Mouse (Mus musculus) yolk sac, embryonic 10.5 days (tissue): ENCODE results near the gene Samd4b.

ENCODE experiments used
- DNase-seq: peaks from one replicate; pipeline ENCODE4 v3.0.0-alpha.2; 2017; ENCODE audit warnings: low spot score

Samd4b gene

DNA sequence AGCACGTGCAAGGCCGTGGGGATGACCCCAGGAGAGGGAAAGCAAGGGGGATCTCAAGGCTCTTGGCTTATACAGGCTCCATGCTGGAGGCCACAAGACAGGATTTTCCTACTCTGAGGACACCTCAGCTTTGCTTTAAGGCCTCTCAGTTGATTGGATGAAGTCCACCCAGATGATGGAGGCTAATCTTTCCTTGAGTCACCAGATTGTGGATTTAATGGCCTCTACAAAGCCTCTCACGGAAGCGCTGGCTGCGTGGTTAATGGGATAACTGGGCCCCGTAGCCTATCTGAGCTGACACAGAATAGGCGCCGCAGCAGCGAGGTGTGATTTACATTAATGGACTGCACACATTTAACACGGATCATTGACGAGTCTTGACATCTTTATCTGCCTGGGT is 102.5 kb downstream of the Samd4b start:
- DNase-seq = no peak

DNA sequence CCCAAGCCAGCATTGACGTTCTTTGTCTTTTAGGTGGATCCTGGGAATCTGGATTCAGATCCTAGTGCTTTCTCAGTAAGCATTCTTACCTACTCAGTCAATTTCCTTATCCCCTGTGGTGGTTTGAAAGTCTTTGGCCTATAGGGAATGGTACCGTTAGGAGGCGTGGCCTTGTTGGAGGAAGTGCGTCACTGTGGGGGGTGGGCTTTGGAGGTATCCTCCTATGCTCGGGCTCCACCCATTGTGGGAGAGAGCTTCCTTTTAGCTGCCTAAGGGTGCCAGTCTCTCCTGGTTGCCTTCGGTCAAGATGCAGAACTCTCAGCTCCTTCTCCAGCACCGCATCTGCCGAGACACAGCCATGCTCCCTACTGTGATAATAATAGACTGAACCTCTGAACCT is 105.6 kb downstream of the Samd4b start:
- DNase-seq = no peak

DNA sequence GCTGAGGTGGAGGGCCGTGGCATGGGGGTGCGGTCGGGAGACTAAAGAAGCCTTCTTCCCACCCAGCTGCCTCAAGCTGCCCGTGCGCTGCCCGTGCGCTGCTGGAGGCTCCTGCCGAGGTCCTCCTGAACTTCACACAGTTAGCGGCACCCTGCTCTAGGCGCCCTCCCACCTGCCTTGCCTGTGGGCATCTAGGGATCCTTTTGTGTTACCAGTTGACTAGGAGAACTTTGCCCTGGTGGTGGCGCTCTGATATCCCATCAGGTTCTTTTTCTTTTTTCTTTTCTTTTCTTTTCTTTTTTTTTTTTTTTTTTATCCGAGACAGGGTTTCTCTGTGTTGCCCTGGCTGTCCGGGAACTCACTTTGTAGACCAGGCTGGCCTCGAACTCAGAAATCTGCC is 107.0 kb downstream of the Samd4b start:
- no peak for DNase-seq

DNA sequence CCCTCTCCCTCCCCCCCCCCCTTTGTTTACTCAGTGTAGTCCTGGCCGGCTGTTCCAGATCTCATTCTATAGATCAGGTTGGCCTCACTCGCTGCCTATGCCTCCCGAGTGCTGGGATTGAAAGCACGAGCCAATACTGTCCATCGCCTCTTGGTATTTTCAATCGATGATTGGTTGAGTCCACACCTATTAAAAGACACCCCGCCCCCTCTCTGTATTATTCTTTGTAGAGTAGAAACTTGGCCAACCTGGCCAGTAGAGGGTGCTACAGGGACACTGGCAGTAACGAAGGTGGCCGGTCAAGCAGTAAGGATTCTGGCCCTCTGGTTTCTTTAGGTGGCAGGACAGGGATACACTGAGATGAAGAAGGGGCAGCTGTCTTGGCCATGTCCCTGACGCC is 107.5 kb downstream of the Samd4b start:
- peak; percentile 53 for DNase-seq

DNA sequence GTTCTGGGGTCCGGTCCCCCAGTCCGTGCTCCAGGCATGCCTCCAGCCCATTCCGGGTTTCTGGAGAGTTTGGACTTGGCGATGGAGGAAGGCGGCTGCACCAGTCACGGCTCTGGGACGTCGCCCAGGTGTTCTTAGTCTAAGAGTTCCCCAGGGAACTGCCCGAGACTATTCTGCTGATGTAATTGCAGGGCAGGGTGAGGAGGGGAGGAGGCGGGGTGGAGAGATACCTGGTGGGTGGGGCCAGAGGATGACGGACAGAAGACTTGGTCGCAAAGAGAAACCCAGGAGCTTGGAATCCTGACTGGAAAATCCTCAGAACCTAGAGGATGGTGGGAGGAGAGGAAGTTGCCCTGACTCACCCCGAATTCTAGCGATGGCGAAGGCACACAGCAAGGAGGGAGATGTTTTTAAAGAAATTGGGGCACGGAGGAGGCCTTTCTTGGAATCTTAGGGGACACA is 109.9 kb downstream of the Samd4b start:
- peak; percentile 51 for DNase-seq

DNA sequence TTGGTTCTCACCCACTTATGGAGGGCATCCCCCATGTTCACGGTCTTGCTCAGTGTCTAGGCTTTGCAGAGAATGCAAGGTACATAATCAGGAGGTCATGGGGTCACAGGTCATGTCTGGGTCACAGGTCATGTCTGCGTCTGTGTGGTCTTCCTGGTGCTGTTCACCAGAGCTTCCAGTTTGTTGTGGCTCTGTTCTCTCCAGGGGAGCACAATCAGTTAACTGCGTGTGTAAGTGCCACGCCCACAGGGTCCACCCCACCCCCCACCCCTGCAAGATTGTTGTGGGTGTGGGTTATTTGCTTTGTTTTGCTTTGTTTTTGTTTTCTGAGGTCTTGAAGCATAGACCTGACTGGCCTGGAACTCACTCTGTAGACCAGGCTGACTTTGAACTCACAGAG is 113.8 kb downstream of the Samd4b start:
- DNase-seq = no peak

DNA sequence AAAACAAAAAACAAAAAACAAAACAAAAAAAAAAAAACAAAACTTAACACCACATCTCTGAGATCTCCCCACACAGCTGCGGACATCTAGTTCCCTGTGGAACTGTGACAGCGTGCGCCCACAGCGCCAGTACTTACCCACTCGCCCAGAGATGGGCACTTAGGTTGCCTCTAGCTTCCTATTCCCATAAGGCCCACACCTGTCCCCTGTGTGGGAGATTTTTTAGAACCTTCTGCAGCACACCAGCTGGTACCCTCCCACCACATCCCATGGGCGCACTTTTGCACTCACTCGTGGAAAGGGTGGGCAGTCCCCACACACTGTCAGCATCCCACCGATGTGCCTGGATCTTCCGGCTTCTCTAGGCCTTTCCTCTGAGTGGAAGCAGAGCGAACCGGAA is 115.1 kb downstream of the Samd4b start:
- DNase-seq = no peak

DNA sequence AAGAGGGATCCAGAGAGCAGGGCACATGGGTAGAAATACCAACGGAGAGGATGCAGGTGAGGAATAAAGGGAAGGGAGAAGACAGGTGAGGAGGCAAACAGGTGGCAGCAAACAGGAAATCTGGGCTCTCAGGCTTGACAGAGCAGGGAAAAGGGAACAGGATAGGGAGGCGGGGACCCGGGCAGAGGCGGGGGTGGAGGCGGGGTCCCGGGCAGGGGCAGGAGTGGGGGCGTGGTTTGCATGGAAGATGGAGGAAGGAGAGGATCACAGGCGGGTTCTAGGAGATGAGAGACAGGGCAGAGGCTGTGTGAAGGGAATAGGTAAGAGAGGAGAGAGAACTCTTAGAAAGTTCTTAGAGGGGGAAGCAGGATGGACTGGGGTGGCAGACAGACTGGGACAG is 119.1 kb downstream of the Samd4b start:
- DNase-seq = no peak

DNA sequence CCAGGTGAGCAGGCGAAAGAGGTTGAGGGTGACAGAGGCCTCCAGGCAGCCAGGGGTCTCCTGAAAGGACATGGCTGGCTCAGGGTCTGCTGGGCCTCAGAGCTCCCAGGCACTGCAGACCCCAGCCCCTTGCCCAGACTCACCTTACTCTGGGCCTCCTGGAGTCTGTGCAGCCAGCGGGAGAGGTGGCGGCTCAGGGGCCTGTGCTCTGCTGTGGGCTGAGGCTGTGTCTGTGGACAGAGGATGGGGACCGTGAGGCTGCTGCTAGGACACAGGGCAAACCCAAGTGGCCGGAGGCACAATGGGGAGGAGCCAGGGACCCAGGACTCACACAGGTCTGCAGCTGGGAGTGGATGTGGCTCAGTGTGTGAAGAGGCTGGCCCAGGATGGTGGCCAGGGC is 120.6 kb downstream of the Samd4b start:
- no peak for DNase-seq

DNA sequence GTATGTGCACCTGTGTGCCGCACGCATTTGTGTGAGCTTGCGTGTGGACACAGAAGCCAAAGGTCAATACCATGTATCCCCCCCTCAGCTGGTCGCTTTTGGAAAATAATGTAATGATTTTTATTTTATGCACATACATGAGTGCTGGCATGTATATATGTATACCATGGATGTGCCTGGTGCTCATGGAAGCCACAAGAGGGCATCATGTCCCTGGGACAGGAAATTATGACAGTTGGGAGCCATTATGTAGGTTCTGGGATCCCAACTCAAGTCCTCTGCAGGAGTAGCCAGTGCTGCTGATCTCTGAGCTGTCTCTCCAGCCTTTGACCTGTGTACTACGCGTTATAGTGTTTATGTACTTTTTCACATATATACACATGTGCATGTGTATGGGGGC is 121.8 kb downstream of the Samd4b start:
- no peak for DNase-seq

DNA sequence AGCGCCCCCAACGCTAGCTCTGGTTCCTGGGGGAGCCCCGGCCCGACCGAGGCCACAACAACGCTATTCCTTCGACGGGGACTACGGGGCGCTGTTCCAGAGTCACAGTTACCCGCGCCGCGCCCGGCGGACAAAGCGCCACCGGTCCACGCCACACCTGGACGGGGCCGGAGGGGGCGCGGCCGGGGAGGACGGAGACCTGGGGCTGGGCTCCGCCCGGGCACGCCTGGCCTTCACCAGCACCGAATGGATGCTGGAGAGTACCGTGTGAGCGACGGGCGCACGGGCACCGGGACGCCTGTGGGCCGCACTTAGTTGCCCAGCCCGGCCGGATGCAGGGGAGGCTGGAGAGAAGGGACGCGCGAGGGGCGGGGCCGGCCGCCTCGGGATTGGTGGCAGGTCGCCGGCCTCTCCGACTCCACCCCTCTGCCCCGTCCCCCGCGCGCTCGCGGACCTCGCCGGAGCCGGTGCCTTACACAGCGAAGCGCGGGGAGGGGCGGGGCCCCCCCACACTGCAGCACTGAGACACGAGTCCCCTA is 130.7 kb downstream of the Samd4b start:
- DNase-seq = peak; percentile 50

DNA sequence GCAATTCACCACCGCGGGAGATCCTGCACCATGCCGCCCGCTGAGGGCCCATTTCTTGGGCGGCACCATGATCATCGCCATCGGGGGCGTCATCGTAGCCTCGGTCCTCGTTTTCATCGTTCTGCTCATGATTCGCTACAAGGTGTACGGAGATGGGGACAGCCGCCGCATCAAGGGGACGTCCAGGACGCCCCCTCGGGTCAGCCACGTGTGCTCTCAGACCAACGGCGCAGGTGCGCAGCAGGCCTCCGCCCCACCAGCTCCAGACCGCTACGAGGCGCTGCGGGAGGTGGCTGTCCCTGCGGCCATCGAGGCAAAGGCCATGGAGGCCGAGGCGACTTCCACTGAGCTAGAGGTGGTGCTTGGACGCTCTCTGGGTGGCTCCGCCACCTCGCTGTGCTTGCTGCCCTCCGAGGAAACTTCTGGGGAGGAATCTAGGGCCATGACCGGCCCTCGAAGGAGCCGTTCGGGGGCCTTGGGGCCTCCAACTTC is 131.2 kb downstream of the Samd4b start:
- DNase-seq = peak; percentile 27

DNA sequence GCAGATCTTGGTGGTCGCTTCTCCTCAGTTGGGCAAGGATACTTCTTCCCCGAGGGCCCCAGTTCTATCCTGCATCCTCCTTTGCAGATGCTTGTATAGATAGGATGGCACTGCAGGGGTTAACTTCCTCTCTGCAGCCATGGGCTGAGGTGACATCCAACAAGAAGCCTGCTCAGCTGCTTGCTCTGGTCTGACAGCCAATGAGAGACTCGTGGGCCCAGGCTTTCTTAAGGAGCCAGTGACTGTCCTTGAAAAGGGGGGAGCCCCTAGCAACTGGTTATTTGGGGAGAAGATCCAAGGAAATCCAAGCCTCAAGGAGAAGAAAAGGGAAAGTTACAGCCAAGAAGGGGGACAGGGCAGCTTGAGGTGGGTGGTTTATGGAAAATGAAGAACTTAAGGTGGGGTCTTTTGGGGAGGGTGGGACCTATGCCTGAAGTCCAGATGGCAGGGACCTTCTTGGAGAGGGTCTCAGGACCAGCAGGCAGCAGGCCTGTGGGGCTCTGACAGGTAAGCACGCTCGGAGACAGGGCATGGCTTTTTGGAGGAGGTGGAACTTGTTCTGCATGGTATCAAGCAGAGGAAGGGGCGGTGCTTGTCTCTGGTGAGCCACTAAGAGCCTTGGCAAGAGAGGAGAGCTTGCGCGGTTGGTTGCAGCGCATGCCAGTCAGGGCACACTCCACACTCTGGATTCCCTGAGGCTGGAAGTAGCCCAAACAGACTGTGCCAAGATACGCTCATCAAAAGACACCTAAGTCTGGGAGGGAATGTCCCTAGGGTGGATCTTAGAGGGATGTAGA is 133.3 kb downstream of the Samd4b start:
- no peak for DNase-seq

DNA sequence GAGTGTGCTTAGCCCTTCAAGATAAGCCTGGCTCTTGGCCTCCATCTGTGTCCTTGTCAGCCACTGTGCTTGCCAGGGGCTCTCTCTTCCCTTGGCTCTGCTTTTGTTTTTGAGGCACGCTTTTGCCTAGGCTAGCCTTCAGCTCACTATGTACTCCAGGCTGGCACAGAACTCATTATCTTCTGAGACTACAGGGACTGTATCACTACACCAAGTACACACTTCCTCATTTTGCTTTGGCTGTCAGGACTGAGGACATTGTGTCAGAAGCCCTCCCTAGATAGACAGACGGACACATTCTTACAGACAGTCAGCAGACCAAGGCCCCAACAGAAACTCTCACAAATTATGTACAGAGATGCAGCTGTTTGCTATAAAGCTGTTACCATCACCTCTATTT is 135.2 kb downstream of the Samd4b start:
- DNase-seq = no peak

DNA sequence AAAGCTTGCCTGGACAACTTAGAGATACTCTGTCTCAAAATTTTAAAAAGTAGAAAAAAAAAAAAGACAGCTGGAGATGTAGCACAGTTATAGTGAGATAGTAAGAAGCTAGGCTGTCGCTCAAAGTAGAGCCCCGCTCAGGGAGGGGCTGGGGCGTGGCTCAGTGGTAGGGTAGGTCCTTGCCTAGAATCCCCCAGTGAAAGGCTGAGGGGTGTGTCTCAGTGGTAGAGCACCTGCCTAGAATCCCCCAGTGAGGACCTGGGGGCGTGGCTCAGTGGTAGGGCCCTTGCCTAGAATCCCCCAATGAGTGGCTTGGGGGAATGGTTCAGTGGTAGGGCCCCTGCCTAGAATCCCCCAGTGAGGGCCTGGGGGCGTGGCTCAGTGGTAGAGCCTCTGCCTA is 137.6 kb downstream of the Samd4b start:
- DNase-seq = no peak

DNA sequence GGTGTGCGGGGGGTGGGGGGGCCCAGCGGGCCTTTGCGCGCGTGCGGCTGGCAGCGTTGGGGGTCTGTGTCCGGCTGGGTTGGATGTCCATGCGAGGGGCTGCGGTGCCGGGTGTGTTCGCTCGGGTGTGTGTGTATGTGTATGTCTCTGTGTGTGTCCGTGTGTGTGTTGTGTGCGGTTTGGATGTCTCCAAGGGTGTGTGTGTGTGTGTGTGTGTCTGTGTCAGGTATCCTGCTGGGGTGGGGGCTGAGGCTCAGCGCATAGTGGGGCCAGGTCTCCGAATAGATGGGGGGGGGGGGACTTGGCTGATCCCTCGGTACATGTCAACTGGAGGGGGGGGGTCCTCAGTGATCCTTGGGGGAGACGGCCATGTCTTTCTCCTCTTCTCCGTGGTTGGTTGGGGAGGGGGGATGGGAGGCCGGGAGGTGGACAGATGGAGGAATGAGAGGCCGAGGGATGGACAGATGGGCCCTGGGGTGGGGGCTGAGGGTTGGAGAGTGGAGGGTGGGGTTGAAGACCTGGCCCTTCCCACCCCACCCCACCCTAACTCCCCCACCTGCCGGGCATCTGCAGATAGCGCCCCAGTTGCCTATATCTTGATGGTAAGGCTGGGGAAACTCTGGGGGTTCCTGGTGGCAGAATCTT is 145.5 kb downstream of the Samd4b start:
- no peak for DNase-seq

DNA sequence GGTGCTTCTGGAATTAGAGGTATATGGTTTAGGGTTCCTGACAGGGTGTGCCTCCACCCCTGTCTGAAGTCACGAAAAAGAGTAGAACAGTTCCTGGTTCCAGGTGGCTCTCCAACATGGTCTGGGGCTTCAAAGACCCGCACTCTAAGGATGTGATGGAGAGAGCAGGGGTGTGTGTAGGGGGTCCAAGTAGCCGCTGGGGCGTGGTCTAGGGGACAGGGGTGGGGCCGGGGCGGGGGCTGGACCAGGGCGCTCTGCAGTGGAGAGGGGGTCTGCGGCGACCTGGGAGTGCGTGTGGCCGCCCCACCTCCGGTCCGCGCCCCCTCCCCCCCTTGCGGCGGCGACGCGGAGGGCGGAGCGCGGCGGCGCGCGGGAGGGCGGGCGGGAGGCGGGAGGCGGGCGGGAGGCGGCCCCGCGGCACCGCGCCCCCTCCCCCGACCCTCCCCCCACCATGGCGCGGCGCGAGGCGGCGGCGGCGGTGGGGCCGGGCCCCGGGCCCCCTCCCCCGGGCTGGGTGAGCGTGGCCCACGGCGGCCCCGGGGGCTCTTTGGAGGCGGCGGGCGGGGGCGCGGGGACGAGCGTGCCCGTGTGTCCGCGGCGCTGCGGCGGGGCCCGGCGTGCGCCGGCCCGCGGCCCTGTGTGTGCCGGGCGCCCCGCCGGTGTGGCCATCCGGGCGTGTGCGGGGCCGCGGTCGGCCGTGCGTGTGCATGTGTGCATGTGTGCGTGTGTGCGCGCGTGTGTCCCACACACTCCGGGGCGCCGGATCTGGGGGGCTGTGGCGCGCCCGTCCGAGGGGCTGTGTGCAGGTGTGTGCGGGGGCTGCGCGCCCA is 146.2 kb downstream of the Samd4b start, which contains the start of gene Lrfn1:
Lrfn1 (plus strand) TSS at position 450 of the 830 bp plus-strand sequence.
- peak; percentile 32 for DNase-seq

DNA sequence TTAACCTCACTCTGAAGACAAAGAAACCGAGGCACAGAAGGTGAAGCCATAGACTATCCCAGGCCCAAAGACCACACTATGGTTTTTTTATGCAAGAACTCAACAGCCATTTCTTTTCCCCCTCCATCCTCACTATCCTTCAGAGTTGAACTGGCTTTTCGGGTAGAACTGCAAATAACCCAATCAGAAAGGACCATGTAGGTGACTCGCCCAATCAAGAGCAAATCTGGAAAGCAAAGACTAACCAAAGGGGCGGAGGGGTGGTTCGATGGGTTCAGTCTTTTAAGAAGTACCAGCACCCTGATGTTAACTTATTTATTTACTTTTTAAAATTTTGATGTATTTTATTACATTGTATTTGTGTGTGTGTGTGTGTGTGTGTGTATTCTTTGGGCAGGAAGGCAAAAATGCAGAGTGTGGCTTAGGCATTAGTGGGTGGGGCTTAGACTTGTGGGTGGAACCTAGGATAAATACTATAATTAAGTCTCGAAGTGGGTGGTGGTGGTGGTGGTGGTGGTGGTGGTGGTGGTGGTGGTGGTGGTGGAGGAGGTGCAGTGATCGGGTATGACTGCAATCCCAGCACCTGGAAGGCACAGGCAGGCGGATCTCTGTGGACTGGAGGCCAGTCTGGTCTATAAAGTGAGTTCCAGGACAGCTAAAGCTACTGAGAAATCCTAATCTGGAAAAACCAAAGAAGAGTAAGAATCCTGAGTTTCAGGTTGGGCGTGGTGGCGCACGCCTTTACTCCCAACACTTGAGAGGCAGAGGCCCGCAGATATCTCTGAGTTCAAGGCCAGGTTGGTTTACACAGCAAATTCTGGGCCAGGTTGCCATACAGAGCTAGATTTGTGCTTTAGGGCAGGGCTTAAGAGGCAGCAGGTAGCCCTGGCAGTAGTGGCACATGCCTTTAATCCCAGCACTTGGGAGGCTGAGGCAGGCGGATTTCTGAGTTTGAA is 149.8 kb downstream of the Samd4b start:
- DNase-seq = no peak

DNA sequence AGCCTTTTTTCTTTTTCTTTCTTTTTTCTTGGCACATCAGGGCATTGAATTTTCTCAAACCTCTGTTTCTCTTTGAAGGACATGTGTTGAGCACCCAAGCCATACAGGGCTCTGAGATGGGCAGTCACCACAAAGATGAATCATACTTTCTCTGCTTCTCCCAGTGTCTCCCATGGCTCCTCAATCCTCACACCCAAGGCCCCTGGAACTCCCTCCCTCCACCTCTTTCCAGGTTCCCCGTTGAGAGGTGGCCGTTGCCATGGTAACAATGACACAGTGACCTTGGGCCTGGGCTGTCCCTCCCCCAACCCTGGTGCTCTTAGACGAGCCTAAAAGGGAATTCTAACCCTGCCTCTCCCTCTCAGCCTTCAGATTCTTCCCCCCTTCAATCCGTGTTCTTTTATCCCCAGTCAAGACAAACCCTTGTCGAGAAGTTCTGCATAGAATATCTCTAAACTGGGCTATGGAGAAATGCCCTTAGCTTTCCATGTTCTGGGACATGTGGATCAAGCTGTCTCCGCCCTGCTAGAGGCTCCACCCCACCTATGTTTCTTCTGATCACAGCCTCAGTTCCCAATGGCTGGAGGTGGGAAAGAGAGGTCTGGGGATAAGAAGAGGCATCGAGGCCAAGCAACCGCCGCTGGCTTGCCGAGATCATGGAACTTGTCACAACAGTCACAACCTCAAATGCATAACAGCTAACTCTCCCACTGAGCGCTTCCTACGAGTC is 150.7 kb downstream of the Samd4b start:
- no peak for DNase-seq

DNA sequence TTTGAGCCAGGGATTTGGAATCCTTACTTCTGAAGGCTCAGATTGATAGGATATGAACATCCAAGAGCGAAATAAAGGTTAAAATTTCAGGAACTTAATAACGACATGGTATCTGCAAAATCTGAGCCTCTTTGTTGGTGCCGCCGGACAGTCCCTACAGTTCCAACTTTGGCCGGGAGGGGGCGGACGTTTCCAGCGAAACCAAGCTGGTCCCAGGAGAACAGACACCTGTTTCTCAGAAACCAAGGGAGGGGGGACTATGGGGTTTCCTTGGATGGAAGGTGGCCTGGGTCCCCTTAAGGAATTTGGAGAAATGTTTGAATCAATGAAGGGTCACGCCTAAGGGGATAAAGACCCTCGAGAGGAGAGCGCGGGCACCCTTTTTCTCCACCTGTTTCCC is 151.5 kb downstream of the Samd4b start:
- DNase-seq = peak; percentile 44
